Mouse (Mus musculus) heart, postnatal 0 days (tissue): ENCODE measurements around the gene Tppp. TPM values are rescaled to one million over a fixed set of nuclear protein-coding genes. Genes with fewer than 3 reads are reported as not detected.

Source experiments
- ATAC-seq: fragments of 200-750 bp; cut with Nextera tagmentation; 2 replicates; pipeline ENCODE4 v1.8.0; 2017; ENCODE audit warnings: low read depth, moderate number of reproducible peaks, moderate library complexity; ENCODE audit not compliant: insufficient read depth
- DNase-seq: peaks from one replicate; pipeline ENCODE4 v3.0.0-alpha.2; 2016; ENCODE audit warnings: low spot score
- H3K27ac ChIP-seq: fragments of 300-500 bp; sonication (generic); 2 replicates; pipeline ENCODE4 v1.5.1; 2014; ENCODE audit warnings: low read depth, mild to moderate bottlenecking
- H3K27me3 ChIP-seq: fragments of 300-500 bp; sonication (generic); 2 replicates; pipeline ENCODE4 v1.6.1; 2014; ENCODE audit warnings: low read length, mixed read lengths; ENCODE audit not compliant: control insufficient read depth, insufficient read depth
- H3K36me3 ChIP-seq: fragments of 300-500 bp; sonication (generic); replicated peaks from 2 replicates; pipeline ENCODE4 v1.6.1; 2014; ENCODE audit warnings: low read length, mixed read lengths; ENCODE audit not compliant: control insufficient read depth, insufficient read depth
- H3K4me1 ChIP-seq: fragments of 300-500 bp; sonication (generic); 2 replicates; pipeline ENCODE4 v1.6.1; 2014; ENCODE audit warnings: antibody characterized with exemption; ENCODE audit not compliant: control insufficient read depth, insufficient read depth
- H3K4me2 ChIP-seq: fragments of 300-500 bp; sonication (generic); 2 replicates; pipeline ENCODE4 v1.6.1; 2014; ENCODE audit warnings: low read depth, mild to moderate bottlenecking, low read length, moderate library complexity
- H3K4me3 ChIP-seq: fragments of 300-500 bp; sonication (generic); 2 replicates; pipeline ENCODE4 v1.5.1; 2014; ENCODE audit warnings: low read depth, low read length
- H3K9ac ChIP-seq: fragments of 300-500 bp; sonication (generic); replicated peaks from 2 replicates; pipeline ENCODE4 v1.6.1; 2014; ENCODE audit warnings: low read depth, low read length, mixed read lengths
- H3K9me3 ChIP-seq: fragments of 300-500 bp; sonication (generic); replicated peaks from 2 replicates; pipeline ENCODE4 v1.6.1; 2016; ENCODE audit warnings: low read length; ENCODE audit not compliant: control insufficient read depth
- CTCF ChIP-seq: IDR thresholded peaks from 2 replicates; pipeline ENCODE4 v1.5.1; 2016; ENCODE audit warnings: antibody characterized with exemption, control low read depth, low read depth
- EP300 ChIP-seq: IDR thresholded peaks from 2 replicates; pipeline ENCODE4 v1.6.1; 2016; ENCODE audit warnings: antibody characterized with exemption, low read depth
- WGBS: fragments of 180-500 bp; shearing (Covaris S2); extraction: QIAGEN DNeasy Blood & Tissue Kit; methylation state at CpG from one replicate; pipeline ENCODE4 v1.1.7; 2014; 5-methylcytosine and 5-hydroxymethylcytosine counted together
- polyA plus RNA-seq: library from polyadenylated mRNA; unstranded; fragments of >200 nt; fragmentation: Nextera tagmentation; extraction: Ambion mirVana; gene quantifications from 2 replicates; pipeline ENCODE4 v1.2.1, GENCODE M21; 2015
- total RNA-seq: library from RNA; depleted of rRNA; stranded (reverse); fragments of >200 nt; gene quantifications from 2 replicates; pipeline ENCODE4 v1.2.3, GENCODE M21; 2014; ENCODE audit warnings: low replicate concordance; rRNA removed

The Tppp gene
- total and polyA plus RNA-seq, 2 experiments from 2014 or later: 5.8 to 16.9 TPM

- TF ChIP-seq EP300 (no peak), CTCF (no peak)
- no peak for DNase-seq
- Histone ChIP-seq H3K27me3 (no peaks in the 10 kb centered on the region), H3K27ac (no peak overlapping the region), H3K4me3 (no peak overlapping the region), H3K4me1 (no peaks in the 10 kb centered on the region), H3K4me2 (no peak overlapping the region), H3K9me3 (no peaks in the 10 kb centered on the region), H3K9ac (no peak overlapping the region), H3K36me3 (no peaks in the 10 kb centered on the region)
- WGBS: 84% methylated on average over 7 of the region's 7 CpGs
- ATAC-seq: no peak
Observed at GRCm38 (mm10) chr13:74073369-74073768, 64.2 kb downstream of the Tppp start.

Other genes starting within 250 kb of the Tppp start
- 14.3 and 22.1 TPM in 2 replicates for gene Nkd2, start 161.8 kb upstream of the Tppp start, total RNA-seq
- gene Nkd2, start 161.8 kb upstream of the Tppp start, polyA plus RNA-seq: 2.2 and 5.7 TPM in 2 replicates
- gene Trip13, start 71.6 kb upstream of the Tppp start, total RNA-seq: 2.6 and 9.8 TPM in 2 replicates
- gene Trip13, start 71.6 kb upstream of the Tppp start, polyA plus RNA-seq: 8.0 and 8.8 TPM in 2 replicates
- 41.9 and 43.3 TPM in 2 replicates for gene Brd9, start 71.6 kb upstream of the Tppp start, total RNA-seq
- 28.4 and 29.3 TPM in 2 replicates for gene Brd9, start 71.6 kb upstream of the Tppp start, polyA plus RNA-seq
- gene Zdhhc11, start 45.6 kb upstream of the Tppp start, total RNA-seq: not detected in 2 replicates
- not detected in 2 replicates for gene Zdhhc11, start 45.6 kb upstream of the Tppp start, polyA plus RNA-seq
- gene Cep72, start 52.9 kb downstream of the Tppp start, total RNA-seq: 3.9 and 5.5 TPM in 2 replicates
- gene Cep72, start 52.9 kb downstream of the Tppp start, polyA plus RNA-seq: 4.5 and 4.8 TPM in 2 replicates
- gene Slc9a3, start 112.0 kb downstream of the Tppp start, total RNA-seq: 1.4 TPM in 1 of 2 replicates, not detected in the other
- gene Slc9a3, start 112.0 kb downstream of the Tppp start, polyA plus RNA-seq: 0.47 and 0.67 TPM in 2 replicates
- 47.0 and 62.8 TPM in 2 replicates for gene Exoc3, start 199.3 kb downstream of the Tppp start, total RNA-seq
- 55.5 and 57.4 TPM in 2 replicates for gene Exoc3, start 199.3 kb downstream of the Tppp start, polyA plus RNA-seq